Mouse (Mus musculus): ENCODE results near the gene Erbin.

Erbin gene

DNA sequence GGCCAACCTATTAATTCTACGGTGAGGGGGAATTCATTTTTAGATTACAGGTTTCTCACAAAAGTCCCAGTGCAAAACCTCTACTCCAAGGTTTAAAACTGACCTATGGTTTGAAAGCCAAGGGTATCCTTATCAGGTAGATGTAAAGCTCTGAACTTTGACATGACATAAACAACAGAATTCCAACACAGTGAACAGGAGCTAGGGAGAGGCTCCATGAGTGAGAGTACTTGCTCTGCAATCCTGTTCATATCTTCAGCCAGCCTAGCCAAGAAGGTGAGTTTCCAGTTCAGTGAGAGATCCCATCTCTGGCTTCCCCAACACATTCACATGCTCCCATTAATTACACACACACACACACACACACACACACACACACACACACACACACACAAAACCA, 9.7 kb downstream of the Erbin start:
- no peak for DNase-seq

DNA sequence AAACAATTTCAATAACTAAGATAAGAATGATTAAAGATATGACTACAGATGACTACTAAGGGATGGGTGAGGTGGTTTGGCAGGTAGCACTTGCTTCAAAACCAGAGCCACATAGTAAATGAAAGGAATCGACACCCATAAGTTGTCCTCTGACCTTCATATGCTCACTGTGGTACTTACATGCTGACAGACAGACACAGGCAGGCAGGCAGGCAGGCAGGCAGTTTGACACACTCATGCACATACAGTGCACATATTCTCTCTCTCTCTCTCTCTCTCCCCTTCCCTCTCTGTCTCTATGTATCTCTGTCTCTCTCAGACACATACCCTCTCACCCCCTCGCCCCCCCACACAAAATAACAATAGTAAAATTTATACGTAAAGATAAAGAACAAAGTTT, 10.4 kb downstream of the Erbin start:
- DNase-seq: no peak

DNA sequence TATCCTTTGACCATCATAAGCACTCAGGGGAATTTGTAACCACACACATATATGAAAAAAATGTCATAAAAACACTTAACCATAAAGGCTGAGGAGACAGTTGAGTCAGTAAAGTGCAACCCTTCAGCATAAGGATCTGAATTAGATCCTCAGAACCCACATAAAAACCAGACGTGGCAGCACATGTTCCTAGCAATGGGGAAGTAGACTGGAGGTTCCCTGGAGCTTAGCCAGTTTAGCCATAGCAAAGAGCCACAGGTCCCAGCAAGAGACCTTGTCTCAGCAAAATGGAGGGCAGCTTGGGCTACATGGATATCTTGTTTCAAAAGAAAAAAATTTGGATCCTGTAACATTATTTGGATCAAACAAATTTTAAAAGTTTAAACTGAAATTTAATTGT, 20.3 kb downstream of the Erbin start:
- DNase-seq: peak; percentile 93

DNA sequence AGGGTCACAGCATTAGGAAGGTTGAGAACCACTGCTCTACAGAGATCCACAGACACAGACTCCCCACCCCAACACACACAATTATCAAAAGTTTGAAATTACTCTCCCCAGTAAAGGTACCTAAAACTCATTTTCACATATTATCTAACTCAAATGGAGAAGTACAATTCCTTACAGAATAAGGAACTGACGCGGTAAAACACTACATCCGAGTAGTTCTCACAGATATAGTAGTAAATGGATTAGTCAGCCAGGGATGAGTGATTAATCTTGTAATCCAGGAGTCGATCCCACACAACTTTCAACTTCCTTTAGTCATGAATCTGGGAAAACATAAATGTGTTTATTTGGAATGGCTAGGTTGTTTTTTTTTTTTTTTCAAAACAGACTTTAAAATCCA, 22.7 kb downstream of the Erbin start:
- DNase-seq: no peak

DNA sequence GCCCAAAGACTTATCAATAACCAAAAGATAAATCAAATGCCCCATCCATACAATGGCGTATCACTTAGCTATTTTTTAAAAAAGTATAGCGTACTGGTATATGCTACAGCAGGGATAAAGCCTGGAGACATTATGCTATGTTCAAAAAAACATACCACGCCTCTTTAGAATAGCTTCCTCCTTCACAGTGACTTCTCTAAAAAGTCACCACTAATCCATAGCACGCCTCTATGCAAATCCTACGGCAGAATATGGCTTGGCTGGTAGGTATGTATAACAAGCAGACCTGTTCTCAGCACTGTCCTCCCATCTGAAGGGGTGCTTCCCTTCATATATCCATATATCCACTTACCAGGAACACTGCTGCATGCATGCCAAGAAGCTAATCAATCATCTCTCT, 27.2 kb downstream of the Erbin start:
- DNase-seq: no peak

DNA sequence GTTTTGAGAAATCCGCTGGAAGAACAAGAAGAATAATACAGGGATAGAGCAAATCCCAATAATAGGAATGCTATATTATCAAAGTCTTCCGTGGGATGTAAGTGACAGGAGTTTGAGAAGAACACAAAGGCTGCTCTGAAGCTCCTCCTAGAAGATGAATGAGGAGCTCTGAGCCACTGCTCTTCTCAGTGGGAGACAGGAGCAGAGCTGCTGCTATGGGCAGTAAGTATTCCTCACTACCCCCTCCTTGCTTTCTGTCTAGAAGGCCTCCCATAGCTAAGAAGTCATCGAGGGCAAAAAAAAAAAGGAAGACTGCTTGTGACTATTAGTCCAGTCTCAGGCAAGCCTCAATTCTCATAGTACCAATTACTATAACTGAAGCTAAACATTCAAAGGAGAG, 30.3 kb downstream of the Erbin start:
- DNase-seq: no peak

DNA sequence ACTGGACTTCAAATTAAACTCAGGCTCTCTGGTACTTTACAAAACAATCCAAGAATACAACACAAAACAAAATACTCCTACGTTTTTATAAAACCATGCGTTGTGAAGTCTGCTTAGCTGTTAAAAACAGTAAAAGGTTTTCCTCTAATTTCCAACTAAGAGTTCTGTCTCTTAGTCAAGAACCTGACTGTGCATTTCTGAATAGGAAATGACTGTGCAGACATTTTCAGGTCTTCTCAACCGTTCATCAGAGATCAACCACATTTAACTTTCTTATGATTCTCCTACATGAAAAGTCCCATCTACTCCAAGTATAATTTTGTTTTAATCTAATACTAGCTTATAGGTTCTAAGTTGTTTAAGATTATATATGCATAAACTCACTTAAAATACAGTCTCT, 33.8 kb downstream of the Erbin start:
- DNase-seq: no peak

DNA sequence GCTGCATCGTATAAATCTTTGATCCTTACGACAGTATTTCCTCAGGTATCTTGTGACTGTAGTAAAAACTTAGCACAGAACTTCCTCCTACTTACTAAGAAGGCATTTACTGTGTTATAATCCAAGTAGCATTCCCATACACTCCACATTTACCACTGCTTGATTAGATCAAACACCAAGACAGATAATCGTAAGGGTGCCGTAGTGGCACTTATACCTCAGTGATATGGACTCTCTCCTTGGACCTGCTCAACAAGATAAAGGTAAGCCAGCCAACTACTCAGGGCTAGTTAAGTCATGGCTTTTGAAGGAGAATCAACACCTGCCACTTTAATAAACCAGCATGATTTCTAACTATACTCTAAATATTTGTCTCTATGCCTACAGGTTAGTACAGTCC, 39.1 kb downstream of the Erbin start:
- DNase-seq: peak; percentile 44

DNA sequence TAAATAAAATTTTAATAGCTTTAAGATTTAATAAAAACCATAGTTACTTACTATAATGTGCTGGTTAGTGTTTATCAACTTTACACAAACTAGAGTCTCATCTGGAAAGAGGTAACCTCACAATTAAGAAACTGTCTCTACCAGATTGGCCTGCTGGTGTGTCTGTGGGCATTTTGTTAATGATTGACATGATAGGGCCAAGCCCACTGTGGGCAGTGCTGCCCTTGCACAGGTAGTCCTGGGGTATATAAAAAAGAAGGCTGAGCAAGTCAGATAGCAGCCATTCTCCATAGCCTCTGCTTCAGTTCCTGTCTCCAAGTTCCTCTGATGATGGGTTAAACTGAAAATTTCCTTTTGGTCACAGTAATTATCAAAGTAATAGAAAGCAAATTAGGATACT, 43.6 kb downstream of the Erbin start:
- no peak for DNase-seq

DNA sequence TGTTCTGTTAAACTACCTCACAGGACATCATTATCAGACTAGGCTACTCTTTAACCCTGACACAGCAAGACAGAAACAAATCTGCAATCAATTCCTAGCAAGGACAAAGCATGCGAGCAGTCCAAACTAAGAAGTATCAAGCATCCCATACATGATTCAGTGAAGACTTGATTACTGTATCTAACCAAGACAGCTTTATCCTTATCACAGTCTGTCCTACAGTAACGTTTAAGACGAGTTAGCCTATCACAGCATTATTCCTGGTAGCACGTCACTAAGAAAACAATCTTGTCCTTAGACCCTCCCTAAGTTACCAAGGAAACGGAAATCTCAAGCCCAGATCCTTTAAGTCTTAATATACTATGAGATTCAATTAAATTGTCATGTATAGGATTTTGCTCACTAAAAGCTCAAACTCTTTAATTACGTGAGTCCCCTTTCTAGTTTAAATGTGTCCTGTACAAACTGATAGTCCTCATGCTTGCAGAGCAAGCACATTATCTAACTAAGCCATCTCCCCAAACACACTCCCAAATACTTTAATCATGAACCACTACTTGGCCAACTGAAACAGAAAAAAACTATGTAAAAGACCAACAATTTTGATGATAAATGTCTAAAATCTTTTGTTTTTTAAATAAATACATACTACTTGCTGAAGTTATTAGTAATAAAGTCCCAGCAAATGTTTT, 44.3 kb downstream of the Erbin start:
- DNase-seq: no peak

DNA sequence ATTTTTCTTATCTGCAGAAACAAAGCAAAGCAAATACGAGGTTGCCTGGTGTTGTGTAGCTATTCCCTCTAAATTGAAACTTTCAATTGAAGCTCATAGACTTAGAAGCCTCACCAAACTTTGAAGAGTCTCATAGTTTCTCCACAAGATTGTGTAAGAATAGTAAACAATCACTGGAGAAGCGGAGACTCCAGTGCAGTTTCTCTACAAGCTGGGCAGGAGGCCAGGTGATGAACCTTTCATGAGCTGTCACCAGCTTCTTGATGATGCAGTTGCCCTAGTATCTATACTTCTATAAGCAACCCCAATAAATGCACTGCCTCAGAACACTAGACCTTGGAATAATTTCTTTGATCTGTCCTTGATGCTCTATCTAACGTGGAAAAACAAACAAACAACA, 49.5 kb downstream of the Erbin start:
- DNase-seq: no peak

DNA sequence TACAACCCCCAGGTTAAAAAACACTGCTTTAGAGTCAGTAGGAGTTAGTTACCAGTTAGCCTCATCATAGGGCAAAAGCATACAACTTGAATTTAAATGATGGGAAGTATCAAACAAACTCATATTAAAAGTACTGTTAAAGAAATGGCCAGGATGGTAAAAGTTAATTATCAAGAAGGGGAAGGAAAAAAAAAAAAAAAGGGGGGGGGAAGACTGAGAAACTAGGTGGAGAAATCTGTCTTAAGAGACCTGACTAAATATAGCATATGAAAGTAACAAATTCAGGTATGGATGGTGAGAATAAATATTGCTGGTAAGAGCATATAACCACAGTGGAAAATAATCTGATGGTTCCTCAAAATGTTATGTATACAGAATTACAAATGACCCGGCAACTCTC, 50.2 kb downstream of the Erbin start:
- no peak for DNase-seq

DNA sequence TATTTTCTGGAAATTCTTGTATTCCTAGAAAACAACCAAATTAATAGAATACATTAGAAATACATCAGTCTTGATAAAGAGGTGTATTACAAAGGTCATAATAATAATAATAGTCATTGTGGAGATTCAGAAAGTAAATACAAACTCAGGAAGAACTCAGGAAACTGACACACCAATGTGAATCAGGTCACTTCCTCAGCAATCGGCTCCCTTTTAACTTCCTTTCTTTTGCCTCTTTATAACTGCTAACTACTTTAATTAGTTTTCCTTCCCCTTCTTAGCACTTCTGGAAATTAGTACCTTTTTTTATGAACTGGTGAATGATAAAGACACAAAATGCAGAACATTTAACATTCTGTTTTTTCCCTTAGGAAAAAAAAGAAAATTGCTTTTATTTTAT, 51.4 kb downstream of the Erbin start:
- DNase-seq: no peak

DNA sequence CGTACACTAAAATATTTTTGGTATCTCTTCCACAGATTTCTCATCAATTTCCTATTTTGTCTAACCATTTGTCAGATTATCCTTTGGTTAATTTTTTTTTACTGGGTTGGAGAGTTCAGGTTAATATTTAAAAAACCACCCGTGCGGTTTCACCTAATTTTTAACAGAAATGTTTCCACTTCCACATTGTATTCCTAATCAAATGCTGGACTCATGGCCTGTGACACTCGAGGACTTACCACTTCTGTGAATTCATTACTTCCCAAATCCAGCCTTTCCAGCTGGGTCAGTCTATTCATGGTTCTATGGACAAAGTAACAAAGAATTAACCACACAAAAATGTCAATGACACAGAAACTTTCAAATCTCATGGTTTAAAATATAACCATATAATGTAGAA, 58.3 kb downstream of the Erbin start:
- no peak for DNase-seq

DNA sequence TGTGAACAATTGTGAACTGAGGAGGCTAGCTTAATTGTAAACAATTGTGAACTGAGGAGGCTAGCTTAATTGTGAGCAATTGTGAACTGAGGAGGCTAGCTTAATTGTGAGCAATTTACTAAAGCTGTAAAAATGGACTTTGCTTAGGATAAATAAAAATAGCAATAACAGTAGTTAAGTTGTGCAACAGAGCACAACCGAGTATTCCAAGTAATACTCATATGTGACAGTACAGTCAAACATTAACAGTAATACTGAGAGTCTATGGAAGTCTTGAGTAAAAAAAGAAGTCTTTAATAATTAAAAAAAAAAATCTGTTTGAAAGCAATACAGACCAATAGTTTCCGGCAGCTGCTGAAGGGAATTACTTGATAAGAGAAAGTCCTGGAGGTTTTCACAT, 61.3 kb downstream of the Erbin start:
- DNase-seq: no peak

DNA sequence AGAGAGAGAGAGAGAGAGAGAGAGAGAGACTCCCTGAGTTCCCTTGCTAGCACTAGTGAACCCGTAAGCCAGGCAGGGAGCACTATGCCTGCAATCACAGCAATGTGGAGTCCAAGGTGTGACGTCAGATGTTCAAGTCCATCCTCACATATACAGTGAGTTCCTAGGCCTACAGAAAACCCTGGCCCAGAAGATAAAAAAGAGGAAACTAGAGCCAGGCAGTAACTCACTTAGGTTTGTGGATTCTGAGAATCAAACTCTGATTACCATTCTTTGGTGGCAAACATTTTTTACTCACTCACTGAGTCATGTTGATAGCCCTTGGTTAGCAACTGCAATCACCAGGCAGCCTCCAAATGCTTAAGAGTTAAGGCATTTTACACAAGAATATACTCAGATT, 72.7 kb downstream of the Erbin start:
- no peak for DNase-seq

DNA sequence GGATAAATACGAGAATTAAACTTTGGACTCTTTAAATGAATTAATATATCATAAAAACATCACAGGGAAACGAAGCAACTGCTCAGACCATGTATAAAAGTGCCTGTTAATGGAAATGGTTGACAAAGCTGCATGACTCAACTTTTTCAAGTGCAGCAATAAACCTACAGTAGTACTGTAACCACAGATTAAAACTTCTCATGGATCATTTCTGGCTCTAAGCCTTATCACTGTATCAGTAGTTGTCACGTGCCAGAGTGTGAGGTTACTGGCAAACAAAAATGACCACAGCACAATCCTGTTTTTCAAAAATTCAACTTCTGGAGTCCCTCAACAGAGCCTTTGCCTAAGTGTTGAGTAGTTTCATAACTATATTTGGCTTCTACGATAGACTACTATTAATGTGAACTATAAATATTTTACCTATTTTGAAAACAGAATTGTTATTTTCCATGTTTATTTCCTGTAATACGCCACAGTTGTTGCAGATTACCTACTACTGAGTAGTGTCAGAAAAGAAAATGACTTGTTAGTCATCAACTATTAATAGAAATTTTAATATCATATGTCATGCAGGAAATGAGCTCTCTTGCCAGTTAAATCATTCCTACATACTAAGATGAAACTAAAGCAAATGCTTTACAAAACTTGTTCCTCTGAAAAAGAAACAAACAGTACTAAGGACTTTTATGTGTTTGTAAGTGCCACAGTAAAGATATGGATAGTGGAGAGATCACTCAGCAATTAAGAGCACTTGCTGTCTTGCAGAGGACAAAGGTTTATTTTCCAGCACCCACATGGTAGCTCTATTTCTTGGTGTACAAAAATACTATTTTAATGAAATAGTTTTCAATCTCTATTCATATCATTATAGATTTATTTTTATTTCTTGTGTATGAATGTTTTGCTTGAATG, 78.8 kb downstream of the Erbin start:
- DNase-seq: no peak

DNA sequence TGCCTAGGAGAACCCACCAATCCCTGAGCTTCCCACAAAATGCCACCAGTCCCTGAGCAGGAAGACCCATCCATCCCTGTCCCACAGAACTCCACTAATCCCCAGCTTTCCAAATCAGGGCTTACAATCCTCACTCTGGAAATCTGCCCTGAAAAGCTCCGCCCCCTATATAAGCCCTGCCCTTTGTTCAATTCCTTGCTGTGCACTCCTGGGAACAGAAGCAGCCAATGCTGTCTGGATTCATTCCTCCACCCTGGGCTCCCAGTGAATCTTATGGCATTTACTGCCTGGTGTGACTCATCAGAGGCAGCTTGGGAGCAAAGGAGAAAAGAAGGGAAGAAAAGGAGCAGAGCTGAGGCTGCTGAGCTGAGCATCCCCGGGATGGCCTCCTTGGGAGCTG, 81.7 kb downstream of the Erbin start:
- DNase-seq: peak; percentile 89

DNA sequence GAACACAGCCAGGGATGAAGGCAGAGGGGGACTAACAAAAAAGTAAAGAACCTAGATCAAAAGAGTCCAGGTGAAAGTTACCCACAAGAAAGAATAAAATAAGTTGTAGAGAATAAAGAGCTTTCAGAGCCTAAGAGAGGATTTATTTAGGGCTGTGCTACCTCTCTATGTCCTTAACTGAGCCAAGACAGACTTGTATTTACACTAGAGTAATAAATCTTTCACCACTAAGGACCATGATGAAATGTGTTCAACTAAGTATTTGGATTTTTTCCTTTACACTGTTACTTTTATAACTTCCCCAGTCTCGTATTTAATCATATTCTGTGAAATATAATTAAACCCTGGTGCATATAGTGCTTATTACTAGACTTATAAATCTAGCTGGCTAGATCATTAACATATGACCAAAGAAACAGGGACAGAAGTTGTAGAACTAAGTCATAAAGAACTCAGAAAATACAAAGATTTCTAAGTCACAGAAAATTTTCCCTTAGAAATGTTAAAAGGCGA, 90.6 kb downstream of the Erbin start:
- DNase-seq: no peak

DNA sequence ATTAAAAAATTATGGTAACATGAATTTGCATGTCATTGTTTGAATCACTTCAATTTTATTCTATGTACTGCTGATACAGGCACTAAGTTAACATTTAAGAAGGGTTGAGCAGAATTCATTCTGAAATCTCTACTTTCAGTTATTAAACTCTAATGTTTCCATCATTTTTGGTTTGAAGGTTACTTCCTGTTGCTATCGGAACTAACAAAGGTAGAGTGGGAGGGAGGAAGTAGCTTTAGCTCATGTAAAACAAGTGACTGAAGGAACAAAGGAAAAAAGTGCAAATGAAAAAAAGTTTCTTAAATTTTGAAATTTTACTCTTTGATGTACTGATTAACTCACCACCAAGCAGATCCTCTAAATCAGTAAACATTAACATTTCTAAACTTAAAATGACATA, 98.0 kb downstream of the Erbin start:
- DNase-seq: no peak

DNA sequence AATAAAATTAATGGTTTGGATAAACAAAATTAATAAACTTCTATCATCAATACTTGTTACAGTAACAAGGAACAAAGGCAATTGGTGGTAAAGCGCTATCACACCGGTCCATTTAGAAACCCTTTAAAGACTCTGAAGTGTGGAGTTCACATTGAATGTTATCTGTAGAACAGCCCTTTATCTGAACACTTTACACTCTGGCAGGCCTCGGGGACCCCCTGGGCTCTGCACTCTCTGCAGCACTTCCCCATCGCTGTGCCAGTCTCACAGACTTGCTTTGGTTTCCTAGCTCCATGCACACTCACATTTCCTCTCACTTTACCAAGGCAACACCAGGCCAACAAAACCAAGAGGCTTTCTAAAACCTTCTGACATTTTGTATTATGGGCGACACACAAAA, 100.9 kb downstream of the Erbin start:
- DNase-seq: peak; percentile 57

DNA sequence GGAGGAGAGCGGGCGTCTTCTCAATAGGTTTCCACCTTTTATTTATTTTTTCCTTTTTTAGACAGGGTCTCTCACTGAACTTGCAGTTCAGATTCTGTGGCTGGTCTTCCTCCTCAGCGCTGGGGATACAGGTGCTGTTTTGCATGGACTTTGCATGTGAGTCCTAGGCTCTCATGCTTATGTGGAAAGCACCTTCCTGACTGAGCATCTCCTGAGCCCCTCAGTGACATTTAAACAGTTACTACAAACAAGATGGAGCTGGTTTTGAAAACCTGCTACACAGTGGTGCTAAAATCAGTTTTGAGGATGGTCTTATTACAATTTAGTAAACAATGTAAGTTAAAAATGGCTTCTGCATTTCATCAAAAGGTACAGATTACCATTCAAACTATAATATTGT, 102.4 kb downstream of the Erbin start:
- no peak for DNase-seq

DNA sequence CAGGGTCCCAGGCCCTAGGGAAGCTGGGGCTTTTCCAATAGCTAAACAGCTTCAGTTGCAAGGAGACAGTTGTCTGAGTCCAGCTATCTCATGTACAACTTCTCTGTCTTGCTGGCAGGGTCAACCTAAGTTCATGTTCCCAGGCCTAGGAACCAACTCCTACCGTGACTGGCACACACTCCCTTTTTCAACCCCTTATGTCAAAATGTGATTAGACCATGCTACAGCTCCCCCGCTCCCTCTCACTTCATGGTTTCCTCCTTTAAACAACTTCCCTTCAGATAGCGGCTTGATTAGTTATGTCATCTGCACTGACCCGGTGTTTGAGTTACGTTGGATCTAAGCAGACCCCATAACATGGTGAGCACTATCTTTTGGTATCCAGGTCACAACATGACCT, 112.8 kb downstream of the Erbin start:
- DNase-seq: no peak

DNA sequence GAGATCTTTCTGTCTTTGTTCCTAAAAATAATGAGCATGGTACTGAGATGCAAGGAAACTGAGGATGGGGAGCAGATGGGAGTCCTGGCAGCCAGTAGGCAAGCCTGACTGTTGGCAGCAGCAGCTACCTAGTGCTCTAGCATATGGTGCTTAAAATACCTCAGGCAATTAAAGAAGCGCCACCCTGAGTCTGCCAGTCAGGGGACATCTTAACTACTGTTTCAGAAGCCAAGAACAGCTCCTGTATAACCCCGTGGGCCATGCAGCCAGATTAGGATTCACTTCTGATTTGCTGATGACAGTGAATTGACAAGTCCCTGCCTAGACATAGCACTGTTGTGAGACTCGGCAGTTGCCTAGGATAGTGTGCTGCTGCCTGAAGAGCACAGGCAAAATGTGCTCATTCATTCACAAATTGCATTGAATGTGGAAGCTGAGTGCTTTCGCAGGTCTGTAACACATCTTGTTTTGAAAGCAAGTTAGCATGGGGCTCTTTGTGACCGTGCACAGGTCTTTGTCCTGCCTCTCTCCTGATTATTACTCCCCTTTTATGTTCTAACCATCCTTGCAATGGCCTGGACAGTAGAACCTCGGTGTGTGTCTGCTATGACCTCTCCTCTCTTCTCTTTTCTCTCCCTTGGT, 114.0 kb downstream of the Erbin start:
- no peak for DNase-seq
